Mouse (Mus musculus): ENCODE measurements at regions not wholly inside any gene's neighbourhood (a gene's known extent, or its start where the extent isn't known, plus 50 kb on each side); places are given as distances from the start of the nearest gene placed in this dataset.

GRCm38 (mm10) chr4:127552456-127553225 lies 194.7 kb upstream of the Gjb5 start:
- Histone ChIP-seq H3K27ac (ENCODE audit: control insufficient read depth, insufficient read depth, low read depth, low read length) (no peak overlapping the region), H3K27me3 (ENCODE audit: control insufficient read depth, insufficient read depth, low read length) (no peaks in the 10 kb centered on the region), H3K36me3 (ENCODE audit: control insufficient read depth, insufficient read depth, low read length) (no peaks in the 10 kb centered on the region), H3K4me1 (ENCODE audit: control insufficient read depth, insufficient read depth, low read length) (peaks cover 4% of the 10 kb centered on the region), H3K4me3 (ENCODE audit: control insufficient read depth, low read depth, low read length) (no peak overlapping the region)
- no peak for TF ChIP-seq POLR2A (IDR thresholded peaks at IDR 0.05; ENCODE audit: control insufficient read depth, low read depth, low read length)
- TF ChIP-seq CTCF (IDR thresholded peaks at IDR 0.05; ENCODE audit: control insufficient read depth, insufficient read depth, insufficient replicate concordance, low read depth, low read length), result no peak

- TF ChIP-seq POLR2A (IDR thresholded peaks at IDR 0.05; ENCODE audit: control insufficient read depth, low read depth, low read length), result no peak
- no peak for TF ChIP-seq CTCF (IDR thresholded peaks at IDR 0.05; ENCODE audit: control insufficient read depth, insufficient read depth, insufficient replicate concordance, low read depth, low read length)
- Histone ChIP-seq H3K27ac (ENCODE audit: control insufficient read depth, insufficient read depth, low read depth, low read length) (no peak overlapping the region), H3K27me3 (ENCODE audit: control insufficient read depth, insufficient read depth, low read length) (no peaks in the 10 kb centered on the region), H3K4me1 (ENCODE audit: control insufficient read depth, insufficient read depth, low read length) (peaks cover 4% of the 10 kb centered on the region), H3K36me3 (ENCODE audit: control insufficient read depth, insufficient read depth, low read length) (no peaks in the 10 kb centered on the region), H3K4me3 (ENCODE audit: control insufficient read depth, low read depth, low read length) (no peak overlapping the region; the same call in 1 of the 2 replicates)
Measured at GRCm38 (mm10) chr4:127549581-127549980, 191.6 kb upstream of the Gjb5 start.

- TF ChIP-seq CTCF (IDR thresholded peaks at IDR 0.05; ENCODE audit: control insufficient read depth, insufficient read depth, insufficient replicate concordance, low read depth, low read length), result no peak
- TF ChIP-seq POLR2A (IDR thresholded peaks at IDR 0.05; ENCODE audit: control insufficient read depth, low read depth, low read length), result no peak
- Histone ChIP-seq H3K27ac (ENCODE audit: control insufficient read depth, insufficient read depth, low read depth, low read length) (no peak overlapping the region), H3K4me1 (ENCODE audit: control insufficient read depth, insufficient read depth, low read length) (peaks cover 4% of the 10 kb centered on the region), H3K27me3 (ENCODE audit: control insufficient read depth, insufficient read depth, low read length) (no peaks in the 10 kb centered on the region), H3K36me3 (ENCODE audit: control insufficient read depth, insufficient read depth, low read length) (no peaks in the 10 kb centered on the region), H3K4me3 (ENCODE audit: control insufficient read depth, low read depth, low read length) (no peak overlapping the region)
Measured at GRCm38 (mm10) chr4:127549018-127549417, 191.0 kb upstream of the Gjb5 start.

- Histone ChIP-seq H3K36me3 (ENCODE audit: control insufficient read depth, insufficient read depth, low read length) (no peaks in the 10 kb centered on the region), H3K27ac (ENCODE audit: control insufficient read depth, insufficient read depth, low read depth, low read length) (no peak overlapping the region), H3K4me1 (ENCODE audit: control insufficient read depth, insufficient read depth, low read length) (peaks cover 4% of the 10 kb centered on the region), H3K27me3 (ENCODE audit: control insufficient read depth, insufficient read depth, low read length) (no peaks in the 10 kb centered on the region), H3K4me3 (ENCODE audit: control insufficient read depth, low read depth, low read length) (no peak overlapping the region)
- TF ChIP-seq CTCF (IDR thresholded peaks at IDR 0.05; ENCODE audit: control insufficient read depth, insufficient read depth, insufficient replicate concordance, low read depth, low read length) (no peak), POLR2A (IDR thresholded peaks at IDR 0.05; ENCODE audit: control insufficient read depth, low read depth, low read length) (no peak)
Measured at GRCm38 (mm10) chr4:127545106-127545505, 187.1 kb upstream of the Gjb5 start.

DNA sequence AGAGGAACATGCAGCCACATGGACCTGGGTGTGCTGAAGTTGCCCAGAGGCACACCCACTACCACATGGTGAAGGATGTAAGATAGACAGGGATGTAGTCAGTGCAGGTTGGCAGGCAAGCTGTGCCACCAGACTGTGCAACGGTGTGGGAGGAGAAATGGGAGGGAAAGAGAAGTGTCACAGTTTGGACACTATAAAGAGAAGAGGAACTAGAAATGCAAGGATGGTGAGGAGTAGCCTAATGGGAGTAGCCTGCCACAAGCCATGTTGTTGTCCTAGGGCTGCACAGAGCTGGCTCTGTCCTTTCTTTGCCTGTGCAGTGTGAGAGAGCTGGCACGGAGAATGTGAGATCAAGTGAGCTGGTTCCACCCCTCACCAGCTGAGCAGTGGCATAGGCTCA lies 185.3 kb upstream of the Gjb5 start:
- no peaks in the 10 kb centered on the region for H3K27me3 ChIP-seq (ENCODE audit: control insufficient read depth, insufficient read depth, low read length)
- no peak overlapping the region for H3K4me3 ChIP-seq (ENCODE audit: control insufficient read depth, low read depth, low read length)
- TF ChIP-seq POLR2A (IDR thresholded peaks at IDR 0.05; ENCODE audit: control insufficient read depth, low read depth, low read length), result no peak
- TF ChIP-seq CTCF (IDR thresholded peaks at IDR 0.05; ENCODE audit: control insufficient read depth, insufficient read depth, insufficient replicate concordance, low read depth, low read length), result no peak
- H3K36me3 ChIP-seq (ENCODE audit: control insufficient read depth, insufficient read depth, low read length), result no peaks in the 10 kb centered on the region
- no peak overlapping the region for H3K27ac ChIP-seq (ENCODE audit: control insufficient read depth, insufficient read depth, low read depth, low read length)
- H3K4me1 ChIP-seq (ENCODE audit: control insufficient read depth, insufficient read depth, low read length), result no peaks in the 10 kb centered on the region

DNA sequence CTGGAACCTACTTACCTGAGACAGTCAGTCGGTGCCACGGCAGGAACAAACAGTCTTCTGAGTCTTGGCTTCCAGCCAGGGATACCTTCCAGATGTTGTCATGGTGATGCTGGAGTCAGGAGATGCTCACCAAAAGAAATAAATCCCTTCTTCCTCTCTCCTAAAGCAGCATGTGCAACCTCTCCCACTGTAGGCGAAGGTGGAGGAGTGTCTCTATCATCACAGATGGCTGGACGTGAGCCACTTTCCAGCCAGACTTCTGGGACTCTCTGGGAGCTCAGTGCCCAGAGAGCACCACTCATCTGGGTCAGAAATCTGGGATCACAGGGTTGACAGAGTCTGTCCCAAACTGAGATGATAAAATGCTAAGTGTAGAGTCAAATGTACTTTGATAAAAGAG lies 184.8 kb upstream of the Gjb5 start:
- Histone ChIP-seq H3K27ac (ENCODE audit: control insufficient read depth, insufficient read depth, low read depth, low read length) (no peak overlapping the region), H3K4me3 (ENCODE audit: control insufficient read depth, low read depth, low read length) (no peak overlapping the region), H3K27me3 (ENCODE audit: control insufficient read depth, insufficient read depth, low read length) (no peaks in the 10 kb centered on the region), H3K36me3 (ENCODE audit: control insufficient read depth, insufficient read depth, low read length) (no peaks in the 10 kb centered on the region), H3K4me1 (ENCODE audit: control insufficient read depth, insufficient read depth, low read length) (no peaks in the 10 kb centered on the region)
- TF ChIP-seq CTCF (IDR thresholded peaks at IDR 0.05; ENCODE audit: control insufficient read depth, insufficient read depth, insufficient replicate concordance, low read depth, low read length) (no peak), POLR2A (IDR thresholded peaks at IDR 0.05; ENCODE audit: control insufficient read depth, low read depth, low read length) (no peak)

GRCm38 (mm10) chr4:127536952-127537351 lies 179.0 kb upstream of the Gjb5 start:
- TF ChIP-seq CTCF (IDR thresholded peaks at IDR 0.05; ENCODE audit: control insufficient read depth, insufficient read depth, insufficient replicate concordance, low read depth, low read length), result no peak
- TF ChIP-seq POLR2A (IDR thresholded peaks at IDR 0.05; ENCODE audit: control insufficient read depth, low read depth, low read length), result no peak
- no peaks in the 10 kb centered on the region for H3K36me3 ChIP-seq (ENCODE audit: control insufficient read depth, insufficient read depth, low read length)
- no peaks in the 10 kb centered on the region for H3K27me3 ChIP-seq (ENCODE audit: control insufficient read depth, insufficient read depth, low read length)
- H3K27ac ChIP-seq (ENCODE audit: control insufficient read depth, insufficient read depth, low read depth, low read length), result no peak overlapping the region
- no peak overlapping the region for H3K4me3 ChIP-seq (ENCODE audit: control insufficient read depth, low read depth, low read length)
- H3K4me1 ChIP-seq (ENCODE audit: control insufficient read depth, insufficient read depth, low read length), result peaks cover 3% of the 10 kb centered on the region

Data from testis, adult 2 months (tissue).